Mouse (Mus musculus) ES-E14 (cell line): ENCODE results near the gene Ildr2. TPM values are rescaled to one million over a fixed set of nuclear protein-coding genes. Genes with fewer than 3 reads are reported as not detected.

Source experiments
- DNase-seq: peaks from one replicate; pipeline ENCODE4 v3.0.0-alpha.2; 2013; ENCODE audit warnings: low read depth, low spot score
- H3K27ac ChIP-seq: 2 replicates; pipeline ENCODE4 v1.5.1; 2012; ENCODE audit warnings: low read depth, mild to moderate bottlenecking, low read length, moderate library complexity, mixed read lengths; ENCODE audit not compliant: poor library complexity, insufficient read depth, severe bottlenecking
- H3K36me3 ChIP-seq: 2 replicates; pipeline ENCODE4 v1.6.1; 2012; ENCODE audit warnings: mild to moderate bottlenecking, low read length, moderate library complexity, mixed read lengths; ENCODE audit not compliant: control insufficient read depth, poor library complexity, insufficient read depth, severe bottlenecking
- H3K4me1 ChIP-seq, 2 experiments: fragments of 150-350 bp in 1 of 2; sonication (generic) in 1 of 2; 2 replicates each; pipeline ENCODE4 v1.6.1; 2012; ENCODE audit warnings: low read length in 2 of 2, mild to moderate bottlenecking in 1 of 2, mixed read lengths in 1 of 2; ENCODE audit not compliant: control insufficient read depth in 2 of 2, insufficient read depth in 2 of 2, poor library complexity in 1 of 2
- H3K4me3 ChIP-seq, 2 experiments: fragments of 150-350 bp in 1 of 2; sonication (generic) in 1 of 2; 2 replicates each; pipeline ENCODE4 v1.5.1; 2012; ENCODE audit warnings: low read length in 2 of 2, low read depth in 1 of 2, mild to moderate bottlenecking in 1 of 2, mixed read lengths in 1 of 2; ENCODE audit not compliant: insufficient read depth in 1 of 2, poor library complexity in 1 of 2, severe bottlenecking in 1 of 2
- H3K9ac ChIP-seq: 2 replicates; pipeline ENCODE4 v1.6.1; 2012; ENCODE audit warnings: low read depth, mild to moderate bottlenecking, low read length, mixed read lengths; ENCODE audit not compliant: poor library complexity, insufficient read depth, severe bottlenecking
- H3K9me3 ChIP-seq: fragments of 150-350 bp; sonication (generic); 2 replicates; pipeline ENCODE4 v1.6.1; 2012; ENCODE audit warnings: low read depth, mild to moderate bottlenecking, low read length; ENCODE audit not compliant: control insufficient read depth, insufficient read depth
- CHD2 ChIP-seq: IDR thresholded peaks from 2 replicates; pipeline ENCODE4 v1.6.1; 2014; ENCODE audit warnings: mild to moderate bottlenecking, low read depth, low read length, inconsistent platforms
- HCFC1 ChIP-seq: IDR thresholded peaks from 2 replicates; pipeline ENCODE4 v1.6.1; 2012; ENCODE audit warnings: low read length, inconsistent platforms, borderline replicate concordance; ENCODE audit not compliant: insufficient read depth
- MAFK ChIP-seq: IDR thresholded peaks from 2 replicates; pipeline ENCODE4 v1.6.1; 2014; ENCODE audit warnings: mild to moderate bottlenecking, low read depth, low read length, inconsistent platforms; ENCODE audit not compliant: insufficient read depth
- ZC3H11A ChIP-seq: IDR thresholded peaks from 2 replicates; pipeline ENCODE4 v1.6.1; 2012; ENCODE audit warnings: low read depth, mild to moderate bottlenecking, inconsistent platforms, low read length, borderline replicate concordance
- ZNF384 ChIP-seq: IDR thresholded peaks from 2 replicates; pipeline ENCODE4 v1.6.1; 2012; ENCODE audit warnings: low read depth, low read length, inconsistent platforms
- in situ Hi-C, 2 experiments: fragments of 600-800 bp; cut with MboI; formaldehyde crosslinking; loops; one replicate each; pipeline ENCODE4 v1.15.1; 2025; ENCODE audit warnings: low sequenced_read_pairs in 2 of 2, inconsistent platforms in 1 of 2; ENCODE audit not compliant: unreplicated experiment in 2 of 2
- total RNA-seq: library from RNA; depleted of rRNA; stranded (reverse); fragments of 300-350 nt; gene quantifications from 2 replicates; pipeline ENCODE4 v1.2.3, GENCODE M21; 2012

Ildr2 gene
- total RNA-seq, 1 experiment = 2.9 TPM

DNA sequence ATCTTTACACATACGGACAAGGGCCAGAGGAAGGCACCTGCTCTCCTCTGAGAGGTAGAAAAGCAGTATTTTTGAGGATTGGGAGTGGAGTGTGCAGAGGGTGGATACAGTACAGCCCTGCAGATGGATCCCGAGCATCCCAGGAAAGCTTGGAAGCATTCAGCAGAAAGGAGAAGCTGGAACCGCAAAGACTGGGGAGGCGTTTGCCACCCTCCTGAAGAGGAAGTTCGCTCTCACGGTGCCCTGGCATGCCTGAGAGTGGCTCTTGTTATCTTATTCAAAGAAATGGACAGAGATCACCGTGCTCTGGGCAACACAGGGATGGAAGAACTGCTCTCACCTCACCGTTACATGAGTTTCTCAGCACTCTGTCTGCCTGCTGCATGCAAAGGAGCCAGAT is 30.5 kb downstream of the Ildr2 start:
- Histone ChIP-seq H3K27ac (no peak overlapping the region), H3K4me1 (peaks cover 0 to 4% of the 10 kb centered on the region in 2 experiments; a peak in 1 of 4 replicates)

DNA sequence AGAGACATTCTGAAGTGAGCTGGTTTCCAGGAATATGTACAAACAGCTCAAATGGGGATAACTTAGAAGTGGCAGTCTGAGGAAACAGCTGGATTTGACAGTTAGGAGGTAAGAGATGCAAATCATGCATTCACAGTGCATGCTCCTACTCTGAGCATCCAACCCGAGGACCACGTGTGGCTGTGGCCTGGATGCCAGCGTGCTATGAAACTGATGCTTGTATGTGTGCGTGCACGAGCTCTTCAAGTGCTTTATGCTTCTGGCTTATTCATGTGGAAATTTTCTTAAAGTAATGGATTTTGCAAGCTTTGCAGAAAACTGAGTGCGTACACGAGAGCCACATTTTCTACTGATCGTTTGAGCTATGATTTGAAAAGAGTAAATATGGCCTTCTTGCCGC is 32.3 kb downstream of the Ildr2 start:
- no peak for TF ChIP-seq ZC3H11A
- TF ChIP-seq ZNF384 = no peak
- no peak for TF ChIP-seq CHD2
- TF ChIP-seq HCFC1 = no peak
- TF ChIP-seq MAFK = no peak
- H3K36me3 ChIP-seq = no peaks in the 10 kb centered on the region
- DNase-seq = no peak
- H3K9me3 ChIP-seq = no peaks in the 10 kb centered on the region
- H3K27ac ChIP-seq = no peak overlapping the region
- no peak overlapping the region for H3K4me3 ChIP-seq
- in situ Hi-C loops = no loop called here
- no peak overlapping the region for H3K9ac ChIP-seq
- H3K4me1 ChIP-seq = peaks cover 0 to 4% of the 10 kb centered on the region in 2 experiments; a peak in 1 of 4 replicates

More for the DNA sequence above, 30.5 kb downstream of the Ildr2 start:
- no peak for DNase-seq
- Histone ChIP-seq H3K36me3 (no peaks in the 10 kb centered on the region), H3K4me3 (no peak overlapping the region), H3K9ac (no peak overlapping the region), H3K9me3 (no peaks in the 10 kb centered on the region)
- TF ChIP-seq ZNF384 = no peak
- no peak for TF ChIP-seq MAFK
- TF ChIP-seq CHD2 = no peak
- TF ChIP-seq HCFC1 = no peak
- no peak for TF ChIP-seq ZC3H11A
- in situ Hi-C loops = no loop called here

DNA sequence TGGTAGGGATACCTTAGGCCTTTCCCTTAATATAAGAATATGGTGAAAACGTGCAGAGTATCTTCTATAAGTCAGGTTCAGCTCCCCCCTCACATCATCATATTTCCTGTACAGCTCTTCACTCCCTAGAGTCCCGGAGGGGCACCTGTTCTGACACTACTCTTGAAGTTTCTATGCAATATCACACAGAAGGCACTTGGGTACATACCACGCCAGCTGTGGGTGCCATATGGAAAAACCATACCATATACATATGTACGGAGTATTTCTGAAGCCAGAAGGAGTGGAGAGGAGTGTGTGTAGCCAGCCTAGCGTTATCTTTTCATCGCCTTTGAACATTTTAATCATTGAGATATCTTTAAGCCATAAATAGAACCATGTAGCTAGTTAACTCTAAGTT is 36.6 kb downstream of the Ildr2 start:
- no peak for DNase-seq
- no peaks in the 10 kb centered on the region for H3K4me1 ChIP-seq
- no peaks in the 10 kb centered on the region for H3K36me3 ChIP-seq
- H3K9me3 ChIP-seq = no peaks in the 10 kb centered on the region
- in situ Hi-C loops = no loop called here
- H3K4me3 ChIP-seq = no peak overlapping the region
- TF ChIP-seq ZC3H11A (no peak), CHD2 (no peak), ZNF384 (no peak), MAFK (no peak), HCFC1 (no peak)
- H3K9ac ChIP-seq = no peak overlapping the region
- no peak overlapping the region for H3K27ac ChIP-seq

DNA sequence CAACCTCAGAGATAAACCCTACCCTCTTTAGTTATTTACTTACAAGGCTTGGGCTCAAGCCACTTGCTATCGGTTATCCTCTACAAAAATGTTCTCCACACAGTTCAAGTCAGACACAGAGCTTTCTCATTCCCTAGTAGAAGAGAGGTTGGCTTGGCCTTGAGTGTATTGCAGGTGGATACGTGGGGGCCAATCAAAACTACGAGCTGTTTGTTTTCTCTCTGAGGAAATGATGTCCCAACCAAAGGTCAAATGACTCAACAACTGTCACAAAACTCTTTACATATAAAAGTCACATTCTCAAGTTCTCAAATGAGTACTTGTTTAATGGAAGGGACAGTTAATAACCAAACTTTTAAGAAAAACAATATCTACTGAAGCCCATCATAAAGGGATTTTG is 39.1 kb downstream of the Ildr2 start:
- Histone ChIP-seq H3K4me1 (peaks cover 0 to under 1% of the 10 kb centered on the region in 2 experiments; a peak in 1 of 4 replicates), H3K36me3 (no peaks in the 10 kb centered on the region)
- in situ Hi-C loops = no loop called here

DNA sequence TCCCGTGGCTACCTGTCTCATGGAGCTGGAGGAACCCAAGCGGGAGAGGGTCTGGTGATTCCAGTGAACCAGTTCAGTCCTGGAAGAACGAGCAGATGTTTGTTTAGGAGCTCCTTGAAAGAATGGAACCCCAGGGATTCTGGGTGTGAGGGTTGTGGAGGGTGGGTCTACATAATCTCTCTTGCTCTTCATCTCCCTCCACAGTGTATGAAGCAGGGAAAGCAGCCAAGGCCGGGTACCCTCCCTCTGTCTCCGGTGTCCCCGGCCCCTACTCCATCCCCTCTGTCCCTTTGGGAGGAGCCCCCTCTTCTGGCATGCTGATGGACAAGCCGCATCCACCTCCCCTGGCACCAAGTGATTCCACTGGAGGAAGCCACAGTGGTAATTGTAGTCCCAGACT is 41.6 kb downstream of the Ildr2 start:
- peaks cover 0 to 3% of the 10 kb centered on the region in 2 experiments; a peak in 2 of 4 replicates for H3K4me1 ChIP-seq
- H3K9ac ChIP-seq = no peak overlapping the region
- in situ Hi-C loops = no loop called here
- no peaks in the 10 kb centered on the region for H3K9me3 ChIP-seq
- no peaks in the 10 kb centered on the region for H3K36me3 ChIP-seq
- no peak for TF ChIP-seq ZNF384
- TF ChIP-seq MAFK = no peak
- no peak for TF ChIP-seq CHD2
- no peak for DNase-seq
- H3K27ac ChIP-seq = no peak overlapping the region
- no peak overlapping the region for H3K4me3 ChIP-seq

More for the DNA sequence above, 39.1 kb downstream of the Ildr2 start:
- Histone ChIP-seq H3K27ac (no peak overlapping the region), H3K4me3 (no peak overlapping the region), H3K9me3 (no peaks in the 10 kb centered on the region), H3K9ac (no peak overlapping the region)
- DNase-seq = no peak
- TF ChIP-seq HCFC1 (no peak), ZNF384 (no peak), ZC3H11A (no peak)
